Mouse (Mus musculus) liver, postnatal 0 days (tissue): ENCODE data around the gene Rrnad1. TPM values are rescaled to one million over a fixed set of nuclear protein-coding genes. Genes with fewer than 3 reads are reported as not detected.

Source experiments
- ATAC-seq: fragments of 200-750 bp; cut with Nextera tagmentation; 2 replicates; pipeline ENCODE4 v1.8.0; 2017; ENCODE audit warnings: mild to moderate bottlenecking, moderate library complexity
- DNase-seq: peaks from one replicate; pipeline ENCODE4 v3.0.0-alpha.2; 2016
- H3K27ac ChIP-seq: fragments of 300-500 bp; sonication (generic); 2 replicates; pipeline ENCODE4 v1.5.1; 2014; ENCODE audit warnings: antibody characterized with exemption, moderate library complexity, mild to moderate bottlenecking, low read depth
- H3K27me3 ChIP-seq: fragments of 300-500 bp; sonication (generic); 2 replicates; pipeline ENCODE4 v1.6.1; 2014; ENCODE audit warnings: low read length, control low read depth, mixed read lengths; ENCODE audit not compliant: insufficient read depth
- H3K36me3 ChIP-seq: fragments of 300-500 bp; sonication (generic); replicated peaks from 2 replicates; pipeline ENCODE4 v1.6.1; 2014; ENCODE audit warnings: mild to moderate bottlenecking, control low read depth, low read length, moderate library complexity, mixed read lengths; ENCODE audit not compliant: insufficient read depth
- H3K4me1 ChIP-seq: fragments of 300-500 bp; sonication (generic); 2 replicates; pipeline ENCODE4 v1.6.1; 2014; ENCODE audit warnings: antibody characterized with exemption, mild to moderate bottlenecking, control low read depth; ENCODE audit not compliant: insufficient read depth
- H3K4me2 ChIP-seq: fragments of 300-500 bp; sonication (generic); 2 replicates; pipeline ENCODE4 v1.6.1; 2014; ENCODE audit warnings: low read depth, mild to moderate bottlenecking, low read length, moderate library complexity, mixed read lengths
- H3K4me3 ChIP-seq: fragments of 300-500 bp; sonication (generic); 2 replicates; pipeline ENCODE4 v1.5.1; 2014; ENCODE audit warnings: low read depth, low read length
- H3K9ac ChIP-seq: fragments of 300-500 bp; sonication (generic); replicated peaks from 2 replicates; pipeline ENCODE4 v1.6.1; 2014; ENCODE audit warnings: mild to moderate bottlenecking, moderate library complexity
- H3K9me3 ChIP-seq: fragments of 300-500 bp; sonication (generic); 2 replicates; pipeline ENCODE4 v1.6.1; 2016; ENCODE audit warnings: mild to moderate bottlenecking, control low read depth, low read length, mixed read lengths
- CTCF ChIP-seq: sonication (generic); IDR thresholded peaks from 2 replicates; pipeline ENCODE4 v1.5.1; 2016; ENCODE audit warnings: antibody characterized with exemption, low read depth
- EP300 ChIP-seq: IDR thresholded peaks from 2 replicates; pipeline ENCODE4 v1.6.1; 2016; ENCODE audit warnings: antibody characterized with exemption, low read depth, mild to moderate bottlenecking
- WGBS: fragments of 180-500 bp; shearing (Covaris S2); extraction: QIAGEN DNeasy Blood & Tissue Kit; methylation state at CpG from one replicate; pipeline ENCODE4 v1.1.7; 2014; ENCODE audit not compliant: insufficient replicate concordance; 5-methylcytosine and 5-hydroxymethylcytosine counted together
- polyA plus RNA-seq: library from polyadenylated mRNA; unstranded; fragments of >200 nt; fragmentation: Nextera tagmentation; extraction: Ambion mirVana; gene quantifications from 2 replicates; pipeline ENCODE4 v1.2.1, GENCODE M21; 2015

The Rrnad1 gene
- polyA plus RNA-seq, 1 experiment from 2014 or later: 4.3 TPM

- 82% methylated on average over 5 of the region's 5 CpGs for WGBS
- H3K36me3 ChIP-seq: peaks cover 51% of the 10 kb centered on the region
- no peaks in the 10 kb centered on the region; the same call in none of the 2 replicates for H3K27me3 ChIP-seq
- no peak overlapping the region for H3K27ac ChIP-seq
- H3K4me2 ChIP-seq: no peak overlapping the region
- no peak for ATAC-seq
- no peak overlapping the region for H3K4me3 ChIP-seq
- no peak overlapping the region for H3K9ac ChIP-seq
- H3K4me1 ChIP-seq: no peaks in the 10 kb centered on the region
- DNase-seq: no peak
- no peak for TF ChIP-seq CTCF
- TF ChIP-seq EP300: no peak
- no peaks in the 10 kb centered on the region for H3K9me3 ChIP-seq
Observed at GRCm38 (mm10) chr3:87940611-87941010, 10.1 kb upstream of the Rrnad1 start.

GRCm38 (mm10) chr3:87935776-87936175 lies 5.3 kb upstream of the Rrnad1 start:
- Histone ChIP-seq H3K27me3 (no peaks in the 10 kb centered on the region), H3K36me3 (peaks cover 49% of the 10 kb centered on the region)
- DNase-seq: peak; percentile 85

GRCm38 (mm10) chr3:87935201-87935600 lies 4.7 kb upstream of the Rrnad1 start:
- no peak overlapping the region for H3K4me2 ChIP-seq
- no peaks in the 10 kb centered on the region for H3K9me3 ChIP-seq
- 78% methylated on average over 4 of the region's 4 CpGs for WGBS
- H3K27me3 ChIP-seq: no peaks in the 10 kb centered on the region
- no peak overlapping the region for H3K9ac ChIP-seq
- DNase-seq (no peak), ATAC-seq (no peak)
- no peak overlapping the region for H3K27ac ChIP-seq
- H3K4me1 ChIP-seq: peaks cover 24% of the 10 kb centered on the region
- no peak overlapping the region for H3K4me3 ChIP-seq
- H3K36me3 ChIP-seq: peaks cover 46% of the 10 kb centered on the region
- TF ChIP-seq CTCF: no peak
- TF ChIP-seq EP300: no peak

More at GRCm38 (mm10) chr3:87935776-87936175, 5.3 kb upstream of the Rrnad1 start:
- Histone ChIP-seq H3K9me3 (no peaks in the 10 kb centered on the region), H3K9ac (no peak overlapping the region), H3K4me2 (no peak overlapping the region), H3K4me1 (peaks cover 24% of the 10 kb centered on the region), H3K27ac (no peak overlapping the region), H3K4me3 (no peak overlapping the region)
- ATAC-seq: peak; percentile 24; the same call in 1 of the 2 replicates
- 91% methylated on average over 2 of the region's 2 CpGs for WGBS
- TF ChIP-seq CTCF (peak; percentile 96), EP300 (no peak)

GRCm38 (mm10) chr3:87934501-87934900 lies 4.0 kb upstream of the Rrnad1 start:
- peaks cover 43% of the 10 kb centered on the region for H3K36me3 ChIP-seq
- no peaks in the 10 kb centered on the region for H3K9me3 ChIP-seq

GRCm38 (mm10) chr3:87934026-87934425 lies 3.5 kb upstream of the Rrnad1 start:
- Histone ChIP-seq H3K4me3 (no peak overlapping the region), H3K27ac (peak overlapping the region; percentile 57), H3K27me3 (no peaks in the 10 kb centered on the region), H3K4me1 (peaks cover 28% of the 10 kb centered on the region), H3K4me2 (peak overlapping the region; percentile 39), H3K36me3 (peaks cover 41% of the 10 kb centered on the region), H3K9ac (no peak overlapping the region), H3K9me3 (no peaks in the 10 kb centered on the region)
- ATAC-seq (no peak), DNase-seq (no peak)
- TF ChIP-seq EP300: no peak
- TF ChIP-seq CTCF: no peak
- 69% methylated on average over 5 of the region's 5 CpGs for WGBS

More at GRCm38 (mm10) chr3:87934501-87934900, 4.0 kb upstream of the Rrnad1 start:
- H3K9ac ChIP-seq: no peak overlapping the region
- 0 out of 2 replicates have a peak overlapping the region, but pooled peaks have one; percentile 39 for H3K4me2 ChIP-seq
- ATAC-seq (no peak), DNase-seq (no peak)
- 79% methylated on average over 4 of the region's 4 CpGs for WGBS
- H3K27me3 ChIP-seq: no peaks in the 10 kb centered on the region
- no peak overlapping the region for H3K4me3 ChIP-seq
- H3K4me1 ChIP-seq: peaks cover 24% of the 10 kb centered on the region
- TF ChIP-seq CTCF: no peak
- no peak for TF ChIP-seq EP300
- H3K27ac ChIP-seq: peak overlapping the region; percentile 57; the same call in 1 of the 2 replicates

- 3% methylated on average over 26 of the region's 26 CpGs for WGBS
- peaks cover 34% of the 10 kb centered on the region for H3K36me3 ChIP-seq
- H3K4me2 ChIP-seq: peak overlapping the region; percentile 90
- peak overlapping the region; percentile 95 for H3K27ac ChIP-seq
- peak overlapping the region; percentile 87 for H3K4me3 ChIP-seq
- DNase-seq (no peak), ATAC-seq (peak; percentile 40)
- peak overlapping the region; percentile 88 for H3K9ac ChIP-seq
- H3K27me3 ChIP-seq: no peaks in the 10 kb centered on the region
- H3K4me1 ChIP-seq: peaks cover 23% of the 10 kb centered on the region
- H3K9me3 ChIP-seq: no peaks in the 10 kb centered on the region
- TF ChIP-seq EP300 (no peak), CTCF (no peak)
Observed at GRCm38 (mm10) chr3:87929341-87930077, 1.0 kb downstream of the Rrnad1 start.
